Mouse (Mus musculus): ENCODE data around the gene Gbp6. TPM values are rescaled to one million over a fixed set of nuclear protein-coding genes. Genes with fewer than 3 reads are reported as not detected.
"Not testable (repeated sequence)": the region's sequence is repeated elsewhere in the genome, so short reads cannot be mapped to it uniquely, and the experiment has no call there.

The Gbp6 gene
- polyA plus RNA-seq, 1 experiment from 2014 or later: 0.96 TPM

- H3K4me3 ChIP-seq (ENCODE audit: low read depth, low read length); H3K9me3 ChIP-seq (ENCODE audit: control insufficient read depth, low read length); H3K4me1 ChIP-seq (replicated peaks; ENCODE audit: control insufficient read depth, insufficient read depth, low read length); H3K4me2 ChIP-seq (ENCODE audit: low read length); ATAC-seq (replicated peaks; ENCODE audit: low FRiP score, low TSS enrichment, low read depth); H3K27me3 ChIP-seq (replicated peaks; ENCODE audit: control insufficient read depth, insufficient read depth, low read length); H3K36me3 ChIP-seq (ENCODE audit: control insufficient read depth, insufficient read depth, low read length); H3K27ac ChIP-seq (ENCODE audit: low read depth); DNase-seq (ENCODE audit: low spot score); H3K9ac ChIP-seq (ENCODE audit: low read length): not testable (repeated sequence)
- WGBS: 86% methylated on average over 1 of the region's 1 CpGs
These were observed 55.1 kb downstream of the Gbp6 start for GRCm38 (mm10) chr5:105238402-105238801.

GRCm38 (mm10) chr5:105236040-105236439 lies 57.5 kb downstream of the Gbp6 start:
- H3K36me3 ChIP-seq (ENCODE audit: control insufficient read depth, insufficient read depth, low read length); H3K27me3 ChIP-seq (replicated peaks; ENCODE audit: control insufficient read depth, insufficient read depth, low read length); H3K4me2 ChIP-seq (ENCODE audit: low read length); H3K4me3 ChIP-seq (ENCODE audit: low read depth, low read length); H3K9me3 ChIP-seq (ENCODE audit: control insufficient read depth, low read length); ATAC-seq (replicated peaks; ENCODE audit: low FRiP score, low TSS enrichment, low read depth); H3K9ac ChIP-seq (ENCODE audit: low read length); DNase-seq (ENCODE audit: low spot score); H3K27ac ChIP-seq (ENCODE audit: low read depth); H3K4me1 ChIP-seq (replicated peaks; ENCODE audit: control insufficient read depth, insufficient read depth, low read length): not testable (repeated sequence)
- WGBS: 87% methylated on average over 3 of the region's 3 CpGs

Other genes starting within 250 kb of the Gbp6 start
- gene Gbp9, start 154.2 kb downstream of the Gbp6 start, polyA plus RNA-seq (2014; fragmentation: Nextera tagmentation; extraction: Ambion mirVana): 2.9 and 3.3 TPM in 2 replicates
- 1.6 and 2.4 TPM in 2 replicates for gene Gbp8, start 154.2 kb downstream of the Gbp6 start, polyA plus RNA-seq (2014; fragmentation: Nextera tagmentation; extraction: Ambion mirVana)
- 1.1 and 1.2 TPM in 2 replicates for gene Gbp4, start 154.1 kb downstream of the Gbp6 start, polyA plus RNA-seq (2014; fragmentation: Nextera tagmentation; extraction: Ambion mirVana)
- gene Gbp10, start 54.2 kb downstream of the Gbp6 start, polyA plus RNA-seq (2014; fragmentation: Nextera tagmentation; extraction: Ambion mirVana): not detected in 2 replicates
- gene Gm43302, start within 50 bp of the Gbp6 start, polyA plus RNA-seq (2014; fragmentation: Nextera tagmentation; extraction: Ambion mirVana): not detected in 2 replicates
- 10.5 and 11.5 TPM in 2 replicates for gene Lrrc8b, start 122.1 kb upstream of the Gbp6 start, polyA plus RNA-seq (2014; fragmentation: Nextera tagmentation; extraction: Ambion mirVana)
- gene Lrrc8c, start 225.7 kb upstream of the Gbp6 start, polyA plus RNA-seq (2014; fragmentation: Nextera tagmentation; extraction: Ambion mirVana): 19.1 and 21.2 TPM in 2 replicates